Mouse (Mus musculus): ENCODE data around the gene Vps52. TPM values are rescaled to one million over a fixed set of nuclear protein-coding genes. Genes with fewer than 3 reads are reported as not detected.

Vps52 gene
- 76.7 TPM for polyA plus RNA-seq (2017; shearing (Covaris generic))

DNA sequence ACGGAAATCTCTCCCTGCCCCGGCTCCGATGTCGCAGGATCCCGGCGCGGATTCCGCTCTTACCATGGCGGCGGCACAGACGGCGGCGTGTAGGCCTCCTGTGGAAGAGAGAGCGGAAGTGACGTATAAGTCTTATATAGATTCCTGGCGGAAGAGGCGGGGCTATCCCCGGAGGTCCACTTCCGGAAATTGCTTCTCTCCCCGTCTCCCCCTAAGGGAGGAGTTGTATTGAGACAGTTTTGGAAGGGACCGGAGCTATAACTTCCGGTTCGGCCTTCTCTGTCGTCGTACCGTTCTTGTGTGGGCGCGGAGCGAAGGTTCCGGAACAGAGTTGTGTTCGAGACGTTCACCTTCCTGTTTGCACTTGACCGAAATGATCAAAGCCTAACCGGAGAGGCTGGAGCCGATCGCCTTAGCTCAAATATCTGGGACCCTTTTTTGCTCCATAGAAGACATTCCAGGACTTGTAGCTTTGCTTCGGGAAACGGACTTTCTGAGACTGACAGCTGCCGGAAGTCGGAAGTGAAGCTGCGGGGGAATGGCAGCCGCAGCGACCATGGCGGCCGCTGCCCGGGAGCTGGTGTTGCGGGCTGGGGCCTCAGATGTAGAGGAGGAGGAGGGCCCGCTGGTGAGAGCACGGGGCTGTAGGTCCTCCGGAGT lies at the start of gene Vps52, which contains the start of gene Rps18:
Gene Vps52, plus strand, starts transcription at position 258 of the 660 bp plus-strand sequence.
Gene Rps18, minus strand, starts transcription at position 447 of the 660 bp plus-strand sequence.

DNA sequence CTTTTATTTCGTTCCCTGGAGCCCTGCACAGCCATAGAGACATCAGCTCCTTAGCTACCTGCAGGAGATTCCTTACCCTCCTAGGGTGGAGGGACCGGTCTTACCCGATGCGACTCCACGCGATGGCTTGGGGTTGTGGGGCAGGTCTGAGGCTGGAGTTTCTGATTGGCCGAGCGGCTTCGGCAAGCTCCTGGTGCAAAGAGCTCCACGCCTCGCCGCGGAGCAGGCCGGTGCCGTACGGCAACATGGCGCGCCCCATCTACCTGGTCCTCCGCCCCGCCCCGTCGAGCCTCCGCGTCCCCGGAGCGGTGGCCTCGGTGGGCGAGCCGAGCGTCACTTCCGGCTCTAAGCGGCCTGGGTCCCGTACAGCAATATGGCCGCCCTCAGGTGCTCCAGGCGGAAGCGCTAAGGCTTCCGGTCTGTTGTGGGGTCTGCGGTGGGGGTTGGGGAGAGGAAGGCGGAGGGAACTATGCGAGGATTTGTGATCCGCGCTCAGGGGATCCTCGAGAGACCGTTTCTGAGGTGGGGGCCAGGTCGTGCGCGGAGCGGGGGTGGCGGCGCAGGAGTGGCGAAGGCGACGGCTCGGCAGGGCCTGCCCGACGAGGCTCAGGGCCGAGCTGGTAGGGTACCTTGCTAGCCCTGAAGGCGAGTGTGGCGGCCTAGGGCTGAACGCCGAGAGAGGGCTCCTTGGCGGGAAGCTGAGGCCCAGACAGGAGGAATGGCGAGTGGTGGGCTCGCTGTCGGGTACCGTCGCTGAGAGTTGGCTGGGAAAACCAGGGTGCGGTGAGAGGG lies 46.3 kb upstream of the Vps52 start, which contains the start of gene Daxx:
Gene Daxx, plus strand, starts transcription at position 338 of the 792 bp plus-strand sequence.

DNA sequence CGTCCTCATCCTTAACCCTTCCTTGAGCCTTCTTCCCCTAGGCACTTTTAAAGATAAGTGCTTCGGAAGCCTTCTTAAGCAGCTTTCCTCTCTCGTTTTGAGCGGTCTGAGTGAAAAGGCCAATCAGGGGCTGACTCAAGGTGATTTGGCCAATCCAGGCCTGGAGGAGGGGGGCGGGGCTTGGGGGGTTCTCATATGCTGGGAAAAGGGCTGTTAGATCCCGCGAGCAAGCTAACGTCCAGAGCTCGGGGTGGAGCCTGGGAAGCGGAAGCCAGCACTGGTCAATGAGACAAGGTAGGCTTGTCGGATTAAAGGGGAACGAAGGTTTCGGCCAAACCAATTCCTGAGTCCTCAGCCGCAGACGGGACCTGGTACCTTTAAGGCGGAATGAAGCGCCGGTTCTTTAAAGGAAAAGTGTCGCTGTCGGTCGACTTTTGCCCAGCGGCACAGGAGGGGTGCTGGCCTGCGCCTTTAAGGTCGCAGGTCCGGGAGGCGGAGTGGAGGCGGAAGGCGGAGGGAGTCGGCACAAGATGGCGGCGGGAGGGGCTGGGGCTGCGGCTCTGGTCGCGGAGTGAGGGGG lies 39.9 kb upstream of the Vps52 start, which contains the start of the genes Tapbp and Zbtb22:
Gene Tapbp, plus strand, starts transcription at position 229 of the 580 bp plus-strand sequence.
Gene Zbtb22, plus strand, starts transcription at position 234 of the 580 bp plus-strand sequence.

DNA sequence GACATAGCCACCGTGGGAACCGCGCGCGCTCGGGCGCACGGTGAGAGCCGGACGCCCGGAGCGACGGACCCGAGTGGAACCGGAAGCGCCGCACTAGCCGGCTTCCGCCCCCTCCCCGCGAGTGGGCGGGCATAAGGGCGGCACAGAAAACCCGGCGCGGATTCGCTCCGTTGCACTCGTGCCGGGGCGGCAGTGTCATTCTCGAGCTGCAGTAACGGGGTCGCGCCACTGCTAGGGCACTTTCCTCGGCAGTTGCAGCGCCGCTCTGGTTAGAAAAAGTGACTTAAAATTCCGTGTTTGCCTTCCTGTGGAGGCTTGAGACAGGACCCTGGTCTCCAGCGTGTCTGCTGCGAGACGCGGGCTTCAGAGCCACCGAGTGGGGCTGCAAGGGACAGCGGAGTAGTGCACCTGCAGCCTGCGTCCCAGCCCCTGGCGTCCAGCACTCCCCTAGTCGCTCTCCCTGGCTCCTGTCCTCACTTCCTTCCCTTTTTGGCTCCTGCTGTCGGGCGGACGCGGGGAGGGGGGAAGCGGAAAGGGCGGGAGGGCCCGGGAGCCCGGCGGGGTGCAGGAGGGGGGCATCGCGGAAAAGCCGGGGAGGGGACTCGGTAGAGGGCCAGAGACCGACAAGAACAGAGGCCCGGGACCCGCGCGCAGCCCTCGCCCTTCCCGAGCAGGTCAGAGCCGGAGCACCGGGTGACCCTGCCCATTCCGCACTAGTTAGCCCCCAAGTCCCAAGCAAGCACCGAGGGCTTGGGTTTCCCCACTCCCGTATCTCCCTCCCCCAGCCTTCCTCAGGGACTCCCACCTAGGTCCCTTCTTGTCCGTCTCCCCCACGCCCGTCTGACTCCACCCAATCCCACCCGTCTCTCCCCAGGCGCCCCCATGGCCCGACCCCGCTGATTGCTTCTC lies 26.0 kb upstream of the Vps52 start, which contains the start of gene Rgl2:
Gene Rgl2, plus strand, starts transcription at position 173 of the 909 bp plus-strand sequence.

DNA sequence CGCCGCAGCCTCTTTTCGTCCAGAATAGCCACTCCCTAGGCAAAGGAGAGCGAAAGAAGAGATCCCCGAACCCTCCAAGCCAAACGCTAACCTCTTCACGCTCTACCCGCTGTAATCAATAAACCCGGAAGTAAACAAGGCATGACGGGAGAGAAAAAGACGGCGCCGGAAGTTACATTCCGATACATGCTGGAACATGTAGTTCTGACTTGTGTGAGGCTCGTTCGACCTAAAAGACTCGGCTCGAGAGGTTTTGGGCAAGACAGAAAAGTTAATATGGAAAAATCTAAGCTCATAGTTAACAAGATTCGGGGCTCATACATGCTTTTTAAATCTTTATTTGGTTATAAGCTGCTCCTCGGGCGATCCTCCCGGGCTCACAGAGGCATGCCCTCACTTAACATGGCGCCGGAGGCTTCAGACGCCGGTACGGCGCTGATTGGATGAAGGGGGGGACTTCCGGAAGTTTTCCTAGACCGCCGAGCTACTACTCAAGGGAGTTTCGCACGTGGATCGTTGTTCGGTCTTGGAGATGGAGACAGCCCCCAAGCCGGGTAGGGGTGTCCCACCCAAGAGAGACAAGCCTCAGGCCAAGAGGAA lies 15.3 kb upstream of the Vps52 start, which contains the start of the genes Pfdn6 and Wdr46:
Gene Pfdn6, minus strand, starts transcription at position 138 of the 600 bp plus-strand sequence.
Gene Wdr46, plus strand, starts transcription at position 455 of the 600 bp plus-strand sequence.

DNA sequence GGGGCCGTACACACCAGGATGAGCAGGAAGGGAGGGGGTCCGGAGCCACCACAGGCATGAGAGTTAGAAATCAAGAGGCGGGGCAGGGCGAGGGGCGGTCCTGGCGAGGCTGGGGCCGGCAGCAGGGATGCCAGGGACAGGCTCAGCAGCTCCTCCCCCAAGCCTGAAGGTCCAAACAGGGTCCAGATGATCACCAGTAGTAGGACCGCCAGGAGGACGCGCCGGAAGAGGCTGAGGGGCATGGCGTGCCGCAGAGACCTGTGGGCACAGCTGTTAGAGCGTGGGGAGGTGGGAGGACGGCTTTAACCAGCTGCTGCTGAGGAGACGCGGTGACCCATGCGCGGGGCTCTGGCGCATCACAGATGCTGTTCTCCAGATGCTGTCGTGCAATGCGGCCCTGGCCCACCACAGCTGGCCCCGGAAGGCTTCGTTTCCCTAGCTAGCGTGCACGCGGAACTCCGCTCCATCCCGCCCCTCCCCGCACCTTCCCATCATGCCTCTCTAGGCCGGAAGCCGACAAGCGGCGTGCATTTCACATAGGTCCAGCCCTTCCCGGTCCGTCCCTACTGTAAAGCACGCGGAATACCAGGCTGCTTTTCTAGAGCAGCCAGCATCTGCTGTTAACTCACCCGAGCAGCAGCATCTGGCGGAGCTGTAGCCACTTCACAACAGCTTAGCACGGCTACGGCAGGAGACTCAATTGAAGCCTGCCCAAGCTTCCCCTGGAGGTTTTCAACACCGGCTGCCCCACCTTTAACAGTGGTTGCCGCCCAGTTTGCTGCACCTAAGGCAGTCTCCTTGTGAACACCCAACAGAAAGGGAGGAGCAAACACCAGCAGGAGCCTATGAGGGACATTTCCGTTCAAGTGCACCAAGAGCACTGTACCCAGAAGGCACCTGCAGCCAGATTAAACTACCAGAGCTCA lies 4.3 kb upstream of the Vps52 start, which contains the start of gene B3galt4:
Gene B3galt4, minus strand, starts transcription at position 468 of the 926 bp plus-strand sequence.

DNA sequence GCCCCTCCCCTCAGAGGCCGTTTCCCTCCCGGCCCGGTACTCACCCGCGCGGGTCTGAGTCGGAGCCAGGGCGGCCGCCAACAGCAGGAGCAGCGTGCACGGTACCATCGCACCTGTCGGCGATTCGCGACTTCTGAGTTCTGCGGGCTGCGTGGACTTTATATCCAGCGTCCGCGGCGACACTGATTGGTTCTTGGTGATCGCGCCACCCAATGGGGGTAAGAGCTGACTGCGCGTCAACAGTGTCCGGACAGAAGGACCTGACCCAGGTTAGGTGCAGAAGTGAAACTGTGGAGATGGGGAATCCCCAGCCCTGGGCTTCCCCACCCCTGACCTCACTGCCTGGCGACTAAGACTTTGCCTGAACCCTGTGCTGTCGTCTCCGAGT lies 44.5 kb downstream of the Vps52 start, which contains the start of gene H2-K1:
Gene H2-K1, minus strand, starts transcription at position 198 of the 388 bp plus-strand sequence.

Other genes with a start within 250 kb of the Vps52 start
- gene March2, start 237.1 kb upstream of the Vps52 start, polyA plus RNA-seq (2017; shearing (Covaris generic)), result 122 TPM
- 284 TPM for gene Rab11b, start 195.3 kb upstream of the Vps52 start, polyA plus RNA-seq (2017; shearing (Covaris generic))
- gene Angptl4, start 174.0 kb upstream of the Vps52 start, polyA plus RNA-seq (2017; shearing (Covaris generic)), result 4.3 TPM
- gene Kank3, start 145.3 kb upstream of the Vps52 start, polyA plus RNA-seq (2017; shearing (Covaris generic)), result 8.6 TPM
- 904 TPM for gene Rps28, start 131.2 kb upstream of the Vps52 start, polyA plus RNA-seq (2017; shearing (Covaris generic))
- gene Ndufa7, start 131.2 kb upstream of the Vps52 start, polyA plus RNA-seq (2017; shearing (Covaris generic)), result 318 TPM
- 19.6 TPM for gene Cd320, start 112.7 kb upstream of the Vps52 start, polyA plus RNA-seq (2017; shearing (Covaris generic))
- gene Gm7029, start 82.0 kb upstream of the Vps52 start, polyA plus RNA-seq (2017; shearing (Covaris generic)), result not detected
- gene Kifc1, start 65.2 kb upstream of the Vps52 start, polyA plus RNA-seq (2017; shearing (Covaris generic)), result 9.8 TPM
- gene Platr17, start 50.7 kb upstream of the Vps52 start, polyA plus RNA-seq (2017; shearing (Covaris generic)), result 4.2 TPM
- gene Daxx, start 46.4 kb upstream of the Vps52 start, polyA plus RNA-seq (2017; shearing (Covaris generic)), result 123 TPM
- 644 TPM for gene Tapbp, start 39.9 kb upstream of the Vps52 start, polyA plus RNA-seq (2017; shearing (Covaris generic))
- gene Zbtb22, start 39.9 kb upstream of the Vps52 start, polyA plus RNA-seq (2017; shearing (Covaris generic)), result 22.0 TPM
- 184 TPM for gene Rgl2, start 26.3 kb upstream of the Vps52 start, polyA plus RNA-seq (2017; shearing (Covaris generic))
- 142 TPM for gene Pfdn6, start 15.5 kb upstream of the Vps52 start, polyA plus RNA-seq (2017; shearing (Covaris generic))
- gene Wdr46, start 15.2 kb upstream of the Vps52 start, polyA plus RNA-seq (2017; shearing (Covaris generic)), result 72.1 TPM
- gene B3galt4, start 4.3 kb upstream of the Vps52 start, polyA plus RNA-seq (2017; shearing (Covaris generic)), result 34.4 TPM
- 2,208 TPM for gene Rps18, start 189 bp downstream of the Vps52 start, polyA plus RNA-seq (2017; shearing (Covaris generic))
- gene H2-K1, start 44.5 kb downstream of the Vps52 start, polyA plus RNA-seq (2017; shearing (Covaris generic)), result 11,991 TPM
- 35.8 TPM for gene Ring1, start 68.9 kb downstream of the Vps52 start, polyA plus RNA-seq (2017; shearing (Covaris generic))
- gene H2-Ke6, start 72.2 kb downstream of the Vps52 start, polyA plus RNA-seq (2017; shearing (Covaris generic)), result 310 TPM
- 128 TPM for gene Slc39a7, start 75.9 kb downstream of the Vps52 start, polyA plus RNA-seq (2017; shearing (Covaris generic))
- 72.5 TPM for gene Rxrb, start 76.0 kb downstream of the Vps52 start, polyA plus RNA-seq (2017; shearing (Covaris generic))
- 3.9 TPM for gene Col11a2, start 83.6 kb downstream of the Vps52 start, polyA plus RNA-seq (2017; shearing (Covaris generic))
- gene H2-Oa, start 136.5 kb downstream of the Vps52 start, polyA plus RNA-seq (2017; shearing (Covaris generic)), result 27.0 TPM
- gene H2-DMa, start 163.7 kb downstream of the Vps52 start, polyA plus RNA-seq (2017; shearing (Covaris generic)), result 96.3 TPM
- gene Brd2, start 166.8 kb downstream of the Vps52 start, polyA plus RNA-seq (2017; shearing (Covaris generic)), result 212 TPM
- gene H2-DMb2, start 187.5 kb downstream of the Vps52 start, polyA plus RNA-seq (2017; shearing (Covaris generic)), result 4.9 TPM
- 2.7 TPM for gene H2-DMb1, start 197.3 kb downstream of the Vps52 start, polyA plus RNA-seq (2017; shearing (Covaris generic))
- 402 TPM for gene Tap1, start 231.7 kb downstream of the Vps52 start, polyA plus RNA-seq (2017; shearing (Covaris generic))
- gene Psmb9, start 232.0 kb downstream of the Vps52 start, polyA plus RNA-seq (2017; shearing (Covaris generic)), result 470 TPM
- gene Psmb8, start 241.9 kb downstream of the Vps52 start, polyA plus RNA-seq (2017; shearing (Covaris generic)), result 1,148 TPM
- 323 TPM for gene Tap2, start 247.7 kb downstream of the Vps52 start, polyA plus RNA-seq (2017; shearing (Covaris generic))

All from CD4-positive, CD25-positive, alpha-beta regulatory T cell (primary cell).